Mouse (Mus musculus): ENCODE measurements around the gene Nr2c2ap. TPM values are rescaled to one million over a fixed set of nuclear protein-coding genes. Genes with fewer than 3 reads are reported as not detected.
A peak's percentile ranks its signal among the peaks of the same experiment; 100 is the strongest.

Gene Nr2c2ap
- polyA plus RNA-seq, 1 experiment from 2014 or later = 20.7 TPM

DNA sequence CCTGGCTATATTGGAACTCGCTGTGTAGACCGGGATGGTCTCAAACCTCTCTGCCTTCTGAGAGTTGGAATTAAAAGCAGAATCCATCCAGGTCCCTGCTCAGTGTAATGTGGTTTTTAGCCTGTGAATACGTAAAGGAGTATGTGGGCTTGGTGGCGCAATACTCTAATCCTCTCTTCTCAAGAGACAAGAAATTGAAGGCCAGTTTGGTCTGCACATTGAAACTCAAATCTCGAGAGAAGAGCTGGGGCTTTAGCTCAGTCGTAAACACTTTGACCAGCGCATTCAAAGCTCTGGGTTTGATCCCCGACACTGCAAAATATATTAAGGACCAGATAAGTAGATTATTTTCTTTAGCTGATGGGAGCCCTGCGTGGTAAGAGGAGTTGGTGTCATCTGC lies 8.8 kb downstream of the Nr2c2ap start:
- Histone ChIP-seq H3K4me2 (ENCODE audit: low read depth, low read length, severe bottlenecking) (peak overlapping the region; percentile 74), H3K27me3 (ENCODE audit: control insufficient read depth, insufficient read depth, low read length) (no peaks in the 10 kb centered on the region), H3K4me3 (ENCODE audit: low read depth, low read length) (peak overlapping the region; percentile 69), H3K27ac (ENCODE audit: low read depth, low read length) (peak overlapping the region; percentile 19; the same call in 1 of the 2 replicates), H3K9ac (ENCODE audit: low read length) (peak overlapping the region; percentile 68), H3K36me3 (ENCODE audit: control insufficient read depth, insufficient read depth, low read length) (peaks cover 8% of the 10 kb centered on the region; the same call in 1 of the 2 replicates), H3K9me3 (ENCODE audit: control insufficient read depth, low read length) (no peaks in the 10 kb centered on the region), H3K4me1 (replicated peaks; ENCODE audit: control insufficient read depth, insufficient read depth, low read length) (peaks cover 12% of the 10 kb centered on the region)
- DNase-seq (ENCODE audit: low spot score) (no peak), ATAC-seq (replicated peaks; ENCODE audit: low FRiP score) (no peak)
- WGBS = 13% methylated on average over 9 of the region's 9 CpGs

DNA sequence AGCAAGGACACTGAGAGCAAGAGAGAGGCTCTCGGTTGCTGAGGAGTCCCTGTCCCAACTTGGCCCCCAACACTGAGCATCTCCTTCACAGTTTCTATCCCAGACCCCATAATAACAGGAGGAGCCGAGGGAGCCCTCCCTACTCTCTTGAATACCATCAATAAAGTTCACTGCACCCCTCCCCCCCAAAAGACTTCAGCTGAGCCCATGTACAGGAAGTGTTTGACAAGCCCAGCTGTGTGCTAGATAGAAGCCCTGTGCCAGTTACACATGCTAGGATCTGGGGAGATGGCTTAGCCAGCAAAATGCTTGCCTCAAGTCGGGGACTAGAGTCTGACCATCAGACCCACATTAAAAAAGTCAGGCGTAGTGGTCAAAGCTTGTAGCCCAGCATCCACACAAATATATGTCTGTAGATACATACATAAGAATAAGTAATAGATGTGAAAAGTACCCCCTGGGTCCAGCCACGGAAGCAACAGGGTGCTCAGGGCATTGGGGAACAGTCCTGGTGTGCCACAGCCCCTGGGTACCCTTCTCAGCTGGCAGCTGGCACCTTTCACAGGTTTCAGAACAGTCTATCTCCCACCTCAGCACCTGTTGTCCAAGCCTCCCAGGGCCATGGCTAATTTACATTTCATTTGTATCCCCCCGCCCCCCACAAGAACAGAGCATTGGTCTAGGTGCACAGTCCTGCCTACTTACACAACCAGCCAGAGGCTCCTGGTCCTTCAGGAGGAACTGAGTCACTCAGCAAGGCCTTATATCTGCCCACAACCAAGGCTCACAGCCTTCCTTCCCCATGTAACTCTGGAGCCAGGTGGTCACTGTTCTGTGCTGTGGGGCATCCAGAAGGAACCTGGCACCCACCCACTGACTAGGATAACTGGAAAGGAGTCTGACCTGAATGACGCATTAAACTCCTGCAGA lies 16.8 kb downstream of the Nr2c2ap start:
- Histone ChIP-seq H3K9me3 (ENCODE audit: control insufficient read depth, low read length) (no peaks in the 10 kb centered on the region), H3K27me3 (ENCODE audit: control insufficient read depth, insufficient read depth, low read length) (no peaks in the 10 kb centered on the region), H3K36me3 (ENCODE audit: control insufficient read depth, insufficient read depth, low read length) (no peaks in the 10 kb centered on the region; the same call in 1 of the 2 replicates), H3K9ac (ENCODE audit: low read length) (no peak overlapping the region), H3K4me2 (ENCODE audit: low read depth, low read length, severe bottlenecking) (no peak overlapping the region), H3K27ac (ENCODE audit: low read depth, low read length) (no peak overlapping the region), H3K4me3 (ENCODE audit: low read depth, low read length) (no peak overlapping the region), H3K4me1 (replicated peaks; ENCODE audit: control insufficient read depth, insufficient read depth, low read length) (peaks cover 2% of the 10 kb centered on the region; the same call in 1 of the 2 replicates)
- ATAC-seq (replicated peaks; ENCODE audit: low FRiP score) (no peak), DNase-seq (ENCODE audit: low spot score) (no peak)
- WGBS = 88% methylated on average over 7 of the region's 7 CpGs

DNA sequence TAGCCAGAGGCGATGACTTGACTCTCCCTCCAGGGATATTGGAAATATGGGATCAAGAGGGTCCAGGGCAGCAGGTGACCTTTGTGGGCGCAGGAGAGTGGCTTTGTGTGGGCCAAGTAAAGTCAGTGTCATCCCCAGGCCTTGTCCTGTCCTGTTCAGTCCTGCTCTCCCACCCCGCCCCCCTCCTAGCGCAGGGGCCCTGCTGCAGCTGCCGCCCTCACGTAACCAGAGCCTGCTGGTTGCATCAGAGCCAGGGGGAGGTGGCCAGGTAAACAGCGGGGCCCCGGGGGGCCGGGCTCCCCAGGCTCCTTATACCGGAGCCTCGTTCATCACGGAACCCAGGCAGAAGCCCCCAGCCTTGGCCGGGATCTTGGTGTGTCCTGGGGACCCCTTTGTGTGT lies 19.0 kb downstream of the Nr2c2ap start:
- DNase-seq (ENCODE audit: low spot score) = no peak
- H3K4me1 ChIP-seq (replicated peaks; ENCODE audit: control insufficient read depth, insufficient read depth, low read length) = peaks cover 2% of the 10 kb centered on the region; the same call in 1 of the 2 replicates
- no peaks in the 10 kb centered on the region for H3K9me3 ChIP-seq (ENCODE audit: control insufficient read depth, low read length)
- peaks cover 2% of the 10 kb centered on the region; the same call in 1 of the 2 replicates for H3K27me3 ChIP-seq (ENCODE audit: control insufficient read depth, insufficient read depth, low read length)
- H3K27ac ChIP-seq (ENCODE audit: low read depth, low read length) = no peak overlapping the region
- no peak for ATAC-seq (replicated peaks; ENCODE audit: low FRiP score)
- no peak overlapping the region for H3K4me3 ChIP-seq (ENCODE audit: low read depth, low read length)
- H3K9ac ChIP-seq (ENCODE audit: low read length) = no peak overlapping the region
- no peak overlapping the region for H3K4me2 ChIP-seq (ENCODE audit: low read depth, low read length, severe bottlenecking)
- WGBS = 16% methylated on average over 13 of the region's 13 CpGs
- no peaks in the 10 kb centered on the region; the same call in 1 of the 2 replicates for H3K36me3 ChIP-seq (ENCODE audit: control insufficient read depth, insufficient read depth, low read length)

DNA sequence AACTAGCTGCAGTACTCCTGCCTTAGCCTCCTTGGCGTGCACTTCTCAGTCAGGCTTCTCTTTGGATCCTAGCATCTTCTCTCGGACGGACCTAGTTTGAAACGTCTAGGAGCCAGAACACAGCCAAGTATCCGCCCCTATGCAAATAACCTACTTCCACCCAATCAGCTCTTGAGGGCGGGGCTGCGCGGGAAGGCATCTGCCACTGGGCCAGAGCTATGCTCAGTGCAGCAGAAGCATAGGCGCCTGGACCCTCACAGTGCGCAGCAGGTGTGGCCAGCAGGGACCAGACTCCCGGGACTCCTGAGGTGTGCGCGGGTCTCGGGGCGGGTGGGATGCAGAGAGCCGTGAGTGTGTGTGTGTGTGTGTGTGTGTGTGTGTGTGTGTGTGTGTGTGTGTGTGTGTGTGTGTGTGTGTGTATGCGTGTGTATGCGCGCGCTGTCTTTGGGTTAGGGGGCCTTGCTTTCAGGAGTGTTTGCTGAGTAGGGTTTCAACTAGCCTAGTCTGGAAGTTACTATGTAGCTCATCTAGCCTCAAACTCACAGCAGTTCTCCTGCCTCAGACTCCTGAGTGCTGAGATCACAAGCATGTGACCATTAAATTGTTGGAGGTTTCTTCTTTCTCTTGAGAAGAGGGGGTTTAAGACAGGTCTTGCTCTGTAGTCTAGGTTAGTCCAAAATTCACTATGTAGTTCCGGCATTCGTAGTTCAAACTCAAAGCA lies 21.6 kb downstream of the Nr2c2ap start:
- Histone ChIP-seq H3K4me3 (ENCODE audit: low read depth, low read length) (no peak overlapping the region), H3K9ac (ENCODE audit: low read length) (no peak overlapping the region; the same call in 1 of the 2 replicates), H3K27ac (ENCODE audit: low read depth, low read length) (no peak overlapping the region), H3K4me2 (ENCODE audit: low read depth, low read length, severe bottlenecking) (peak overlapping the region; percentile 42; the same call in 1 of the 2 replicates), H3K4me1 (replicated peaks; ENCODE audit: control insufficient read depth, insufficient read depth, low read length) (peaks cover 2% of the 10 kb centered on the region; the same call in 1 of the 2 replicates), H3K9me3 (ENCODE audit: control insufficient read depth, low read length) (no peaks in the 10 kb centered on the region), H3K36me3 (ENCODE audit: control insufficient read depth, insufficient read depth, low read length) (no peaks in the 10 kb centered on the region), H3K27me3 (ENCODE audit: control insufficient read depth, insufficient read depth, low read length) (peaks cover 2% of the 10 kb centered on the region; the same call in 1 of the 2 replicates)
- DNase-seq (ENCODE audit: low spot score) (peak; percentile 86), ATAC-seq (replicated peaks; ENCODE audit: low FRiP score) (peak; percentile 95)
- WGBS = 15% methylated on average over 22 of the region's 22 CpGs

DNA sequence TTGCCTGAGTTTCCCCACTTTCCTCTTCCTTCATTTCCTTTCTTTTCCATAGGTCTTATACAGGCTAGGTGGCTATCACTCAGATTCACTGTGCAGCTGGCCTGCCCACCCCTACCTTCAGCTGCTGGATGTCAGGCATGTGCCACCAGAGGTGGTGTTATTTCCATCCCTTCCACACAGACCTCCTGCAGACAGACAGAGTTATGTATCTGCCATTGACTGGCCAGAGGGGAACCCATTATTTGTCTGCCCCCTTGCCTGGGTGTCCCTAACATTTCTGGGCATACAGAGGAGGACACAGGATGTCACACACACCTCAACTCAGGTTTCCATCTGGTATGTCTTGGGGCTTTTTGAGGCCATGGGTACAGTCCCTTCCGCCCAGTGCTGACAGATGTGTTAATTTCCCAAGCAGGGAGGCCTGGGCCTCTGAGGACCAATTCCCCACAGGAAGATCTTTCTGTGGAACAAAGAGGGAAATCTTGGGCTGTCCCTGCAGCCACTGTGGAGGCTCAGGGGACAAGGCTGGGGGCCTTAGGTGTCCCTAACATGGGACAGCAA lies 26.2 kb downstream of the Nr2c2ap start:
- Histone ChIP-seq H3K9ac (ENCODE audit: low read length) (no peak overlapping the region), H3K4me1 (replicated peaks; ENCODE audit: control insufficient read depth, insufficient read depth, low read length) (peaks cover 4% of the 10 kb centered on the region; the same call in 1 of the 2 replicates), H3K27ac (ENCODE audit: low read depth, low read length) (no peak overlapping the region), H3K4me2 (ENCODE audit: low read depth, low read length, severe bottlenecking) (no peak overlapping the region), H3K4me3 (ENCODE audit: low read depth, low read length) (no peak overlapping the region), H3K9me3 (ENCODE audit: control insufficient read depth, low read length) (no peaks in the 10 kb centered on the region), H3K36me3 (ENCODE audit: control insufficient read depth, insufficient read depth, low read length) (no peaks in the 10 kb centered on the region), H3K27me3 (ENCODE audit: control insufficient read depth, insufficient read depth, low read length) (peaks cover 2% of the 10 kb centered on the region; the same call in 1 of the 2 replicates)
- DNase-seq (ENCODE audit: low spot score) = no peak
- WGBS = 95% methylated on average over 1 of the region's 1 CpGs
- no peak for ATAC-seq (replicated peaks; ENCODE audit: low FRiP score)

DNA sequence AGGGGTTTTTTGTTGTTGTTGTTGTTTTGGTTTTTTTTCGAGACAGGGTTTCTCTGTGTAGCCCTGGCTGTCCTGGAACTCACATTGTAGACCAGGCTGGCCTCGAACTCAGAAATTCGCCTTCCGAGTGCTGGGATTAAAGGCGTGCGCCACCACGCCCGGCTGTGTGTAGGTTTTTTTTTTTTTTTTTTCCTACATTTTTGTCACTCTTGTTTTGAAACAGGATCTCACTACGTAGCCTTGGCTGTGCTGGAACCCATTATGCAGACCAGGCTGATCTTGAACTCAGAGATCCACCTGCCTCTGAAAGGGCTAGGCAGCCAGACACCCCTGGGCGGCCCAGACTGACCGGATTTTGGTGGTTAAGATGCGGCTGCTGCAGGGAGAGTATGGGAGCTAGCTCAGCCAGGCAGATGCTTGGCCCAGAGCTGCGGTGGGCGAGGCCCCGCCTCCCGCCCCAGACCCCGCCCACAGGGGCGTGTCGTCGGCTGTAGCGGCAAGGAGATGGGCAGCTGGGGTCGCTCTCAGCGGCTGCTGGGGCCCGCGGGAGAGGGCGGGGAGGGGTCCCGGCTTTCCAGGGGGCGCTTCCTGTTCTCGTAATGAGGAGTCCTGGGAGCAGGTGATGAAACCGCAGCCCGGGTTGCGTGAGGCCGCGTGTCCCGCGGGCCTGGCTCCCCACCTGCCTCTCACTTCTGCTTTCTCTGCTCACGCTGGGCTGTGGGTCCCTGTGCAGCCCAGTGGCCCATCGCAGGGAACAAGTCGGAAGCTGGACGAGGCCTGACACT lies 27.1 kb downstream of the Nr2c2ap start:
- Histone ChIP-seq H3K4me2 (ENCODE audit: low read depth, low read length, severe bottlenecking) (peak overlapping the region; percentile 75), H3K9me3 (ENCODE audit: control insufficient read depth, low read length) (no peaks in the 10 kb centered on the region), H3K9ac (ENCODE audit: low read length) (peak overlapping the region; percentile 64), H3K27ac (ENCODE audit: low read depth, low read length) (no peak overlapping the region), H3K36me3 (ENCODE audit: control insufficient read depth, insufficient read depth, low read length) (no peaks in the 10 kb centered on the region), H3K27me3 (ENCODE audit: control insufficient read depth, insufficient read depth, low read length) (peaks cover under 1% of the 10 kb centered on the region; the same call in 1 of the 2 replicates), H3K4me1 (replicated peaks; ENCODE audit: control insufficient read depth, insufficient read depth, low read length) (peaks cover 4% of the 10 kb centered on the region; the same call in 1 of the 2 replicates), H3K4me3 (ENCODE audit: low read depth, low read length) (peak overlapping the region; percentile 48)
- peak; percentile 95 for ATAC-seq (replicated peaks; ENCODE audit: low FRiP score)
- DNase-seq (ENCODE audit: low spot score) = peak; percentile 93
- 12% methylated on average over 39 of the region's 40 CpGs for WGBS

DNA sequence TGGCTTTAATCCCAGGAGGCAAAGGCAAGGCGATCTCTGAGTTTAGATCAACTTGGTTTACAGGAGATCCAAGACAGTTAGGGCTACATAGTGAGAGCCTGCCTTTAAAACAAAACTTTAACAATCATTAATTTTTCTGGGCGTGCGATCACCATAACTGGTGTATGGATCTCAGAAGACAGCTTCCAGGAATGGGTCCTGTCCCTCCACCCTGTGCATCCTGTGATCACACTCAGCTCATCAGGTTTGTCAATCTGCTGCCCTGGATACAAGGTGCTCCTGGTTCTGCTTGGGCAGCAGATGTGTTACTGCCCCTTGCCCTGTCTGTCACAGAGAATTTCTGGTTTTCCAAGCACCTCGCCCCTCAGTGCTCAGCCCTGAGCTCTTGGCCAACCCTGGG lies 28.1 kb downstream of the Nr2c2ap start:
- WGBS = 81% methylated on average over 4 of the region's 4 CpGs
- Histone ChIP-seq H3K4me2 (ENCODE audit: low read depth, low read length, severe bottlenecking) (no peak overlapping the region), H3K27me3 (ENCODE audit: control insufficient read depth, insufficient read depth, low read length) (no peaks in the 10 kb centered on the region), H3K4me1 (replicated peaks; ENCODE audit: control insufficient read depth, insufficient read depth, low read length) (peaks cover 4% of the 10 kb centered on the region; the same call in 1 of the 2 replicates), H3K27ac (ENCODE audit: low read depth, low read length) (no peak overlapping the region), H3K36me3 (ENCODE audit: control insufficient read depth, insufficient read depth, low read length) (no peaks in the 10 kb centered on the region), H3K9ac (ENCODE audit: low read length) (no peak overlapping the region), H3K9me3 (ENCODE audit: control insufficient read depth, low read length) (no peaks in the 10 kb centered on the region), H3K4me3 (ENCODE audit: low read depth, low read length) (no peak overlapping the region)
- DNase-seq (ENCODE audit: low spot score) (no peak), ATAC-seq (replicated peaks; ENCODE audit: low FRiP score) (no peak)
